Mouse (Mus musculus) embryonic facial prominence, embryonic 14.5 days (tissue): Measurements from ENCODE around the gene Bcl2l1. TPM values are rescaled to one million over a fixed set of nuclear protein-coding genes. Genes with fewer than 3 reads are reported as not detected.
A peak's percentile ranks its signal among the peaks of the same experiment; 100 is the strongest.

Source experiments
- ATAC-seq: fragments of 200-750 bp; cut with Nextera tagmentation; 2 replicates; pipeline ENCODE4 v1.8.0; 2017; ENCODE audit warnings: low read depth, moderate number of reproducible peaks, moderate TSS enrichment
- DNase-seq: peaks from one replicate; pipeline ENCODE4 v3.0.0-alpha.2; 2015; ENCODE audit warnings: low spot score
- H3K27ac ChIP-seq: fragments of 300-500 bp; sonication (generic); replicated peaks from 2 replicates; pipeline ENCODE4 v1.5.1; 2014; ENCODE audit warnings: low read depth, mild to moderate bottlenecking, low read length, moderate library complexity
- H3K27me3 ChIP-seq: fragments of 300-500 bp; sonication (generic); replicated peaks from 2 replicates; pipeline ENCODE4 v1.6.1; 2014; ENCODE audit warnings: low read length; ENCODE audit not compliant: control insufficient read depth, insufficient read depth
- H3K36me3 ChIP-seq: fragments of 300-500 bp; sonication (generic); 2 replicates; pipeline ENCODE4 v1.6.1; 2014; ENCODE audit warnings: low read length, mixed read lengths; ENCODE audit not compliant: control insufficient read depth, insufficient read depth
- H3K4me1 ChIP-seq: fragments of 300-500 bp; sonication (generic); 2 replicates; pipeline ENCODE4 v1.6.1; 2014; ENCODE audit warnings: antibody characterized with exemption, low read length; ENCODE audit not compliant: control insufficient read depth, insufficient read depth
- H3K4me2 ChIP-seq: fragments of 300-500 bp; sonication (generic); 2 replicates; pipeline ENCODE4 v1.6.1; 2014; ENCODE audit warnings: low read depth, mild to moderate bottlenecking, low read length, moderate library complexity, mixed read lengths
- H3K4me3 ChIP-seq: fragments of 300-500 bp; sonication (generic); 2 replicates; pipeline ENCODE4 v1.5.1; 2014; ENCODE audit warnings: low read depth, mild to moderate bottlenecking, low read length
- H3K9ac ChIP-seq: fragments of 300-500 bp; sonication (generic); 2 replicates; pipeline ENCODE4 v1.6.1; 2014; ENCODE audit warnings: low read depth, mild to moderate bottlenecking, low read length, moderate library complexity, mixed read lengths
- H3K9me3 ChIP-seq: fragments of 300-500 bp; sonication (generic); 2 replicates; pipeline ENCODE4 v1.6.1; 2016; ENCODE audit warnings: low read length; ENCODE audit not compliant: control insufficient read depth
- WGBS: fragments of 180-500 bp; shearing (Covaris S2); extraction: QIAGEN DNeasy Blood & Tissue Kit; methylation state at CpG from one replicate; pipeline ENCODE4 v1.1.7; 2014; 5-methylcytosine and 5-hydroxymethylcytosine counted together
- microRNA-seq: library from miRNA; unstranded; fragments of <30 nt; microRNA quantifications from one replicate; pipeline ENCODE4, GENCODE M21; 2016; ENCODE audit warnings: borderline number of aligned reads
- polyA plus RNA-seq: library from polyadenylated mRNA; unstranded; fragments of >200 nt; fragmentation: Nextera tagmentation; extraction: Ambion mirVana; gene quantifications from 2 replicates; pipeline ENCODE4 v1.2.1, GENCODE M21; 2014

Gene Bcl2l1
- polyA plus RNA-seq, 1 experiment from 2014 or later = 77.3 TPM

DNA sequence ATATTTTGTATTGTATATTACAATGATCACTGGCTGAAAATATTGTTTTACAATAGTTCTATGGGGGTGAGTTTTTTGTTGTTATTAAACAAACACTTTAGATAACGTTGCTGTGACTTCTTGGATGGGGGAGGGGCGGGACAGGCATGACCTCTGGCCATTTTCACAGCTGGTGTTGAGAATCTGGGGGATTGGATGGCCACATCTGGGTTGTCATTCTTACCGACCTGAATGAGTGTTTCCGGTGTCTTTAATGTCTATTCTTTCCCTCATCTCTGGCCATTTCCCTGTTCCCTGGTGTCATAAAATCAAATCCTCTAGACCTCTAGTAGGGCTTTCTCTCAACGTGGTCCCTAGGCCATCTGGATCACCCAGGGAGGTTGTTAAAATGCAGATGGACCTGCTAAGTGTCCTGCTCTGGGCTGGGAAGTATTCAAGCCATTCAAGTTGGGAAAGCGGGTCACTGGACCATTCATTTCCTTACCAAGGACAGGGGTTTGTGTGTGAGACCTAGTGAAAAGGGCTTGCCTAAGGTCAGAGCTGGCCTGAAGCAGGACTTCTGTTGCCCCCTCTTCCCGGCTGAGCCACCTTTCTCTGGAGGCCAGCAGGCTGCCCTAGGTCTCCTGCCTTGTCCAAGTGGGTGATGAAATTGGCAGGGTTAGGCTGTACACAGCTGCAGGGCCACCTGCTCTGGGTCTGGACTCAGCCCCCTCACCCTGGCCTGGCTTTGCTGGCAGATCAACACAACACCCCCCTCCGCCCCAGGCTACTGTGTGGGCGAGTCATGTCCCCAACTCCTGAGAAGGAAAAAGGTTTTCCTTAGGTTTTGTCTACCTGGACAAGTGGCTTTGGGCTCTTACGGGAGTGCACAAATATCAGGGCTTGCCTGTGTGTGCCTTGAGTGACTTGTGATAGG, 94.0 kb downstream of the Bcl2l1 start:
- Histone ChIP-seq H3K4me2 (peak overlapping the region; percentile 80), H3K27me3 (no peaks in the 10 kb centered on the region), H3K27ac (peak overlapping the region; percentile 92), H3K9me3 (no peaks in the 10 kb centered on the region), H3K9ac (peak overlapping the region; percentile 95), H3K4me3 (peak overlapping the region; percentile 83), H3K4me1 (peaks cover 49% of the 10 kb centered on the region), H3K36me3 (peaks cover 5% of the 10 kb centered on the region; the same call in 1 of the 2 replicates)
- no peak for DNase-seq
- ATAC-seq = no peak
- 6% methylated on average over 10 of the region's 10 CpGs for WGBS

GRCm38 (mm10) chr2:152736748-152737147, 94.8 kb downstream of the Bcl2l1 start:
- Histone ChIP-seq H3K36me3 (peaks cover 5% of the 10 kb centered on the region; the same call in 1 of the 2 replicates), H3K9me3 (no peaks in the 10 kb centered on the region), H3K4me1 (peaks cover 43% of the 10 kb centered on the region)

GRCm38 (mm10) chr2:152736090-152736601, 95.4 kb downstream of the Bcl2l1 start, which contains the start of gene Id1:
TSS of gene Id1 (plus strand) at chr2:152736251.
- Histone ChIP-seq H3K9me3 (no peaks in the 10 kb centered on the region), H3K36me3 (peaks cover 5% of the 10 kb centered on the region; the same call in 1 of the 2 replicates), H3K4me1 (peaks cover 37% of the 10 kb centered on the region), H3K27ac (peak within 1 kb of the TSS; percentile 92), H3K4me2 (peak within 1 kb of the TSS; percentile 80), H3K27me3 (no peaks in the 10 kb centered on the region), H3K9ac (peak within 1 kb of the TSS; percentile 95), H3K4me3 (peak within 1 kb of the TSS; percentile 83)
- under 1% methylated on average over 28 of the region's 28 CpGs for WGBS
- peak; percentile 98 for DNase-seq
- ATAC-seq = peak; percentile 76

More at GRCm38 (mm10) chr2:152736748-152737147, 94.8 kb downstream of the Bcl2l1 start:
- peak overlapping the region; percentile 92 for H3K27ac ChIP-seq
- peak overlapping the region; percentile 83 for H3K4me3 ChIP-seq
- H3K27me3 ChIP-seq = no peaks in the 10 kb centered on the region
- H3K9ac ChIP-seq = peak overlapping the region; percentile 95
- DNase-seq (no peak), ATAC-seq (no peak)
- H3K4me2 ChIP-seq = peak overlapping the region; percentile 80
- WGBS = 0% methylated on average over 22 of the region's 22 CpGs

- DNase-seq (peak; percentile 99), ATAC-seq (peak; percentile 85)
- Histone ChIP-seq H3K9me3 (no peaks in the 10 kb centered on the region), H3K9ac (peak overlapping the region; percentile 50), H3K36me3 (peaks cover 5% of the 10 kb centered on the region; the same call in 1 of the 2 replicates), H3K27ac (peak overlapping the region; percentile 92), H3K4me2 (peak overlapping the region; percentile 80), H3K4me3 (peak overlapping the region; percentile 83), H3K4me1 (peaks cover 33% of the 10 kb centered on the region), H3K27me3 (no peaks in the 10 kb centered on the region)
- under 1% methylated on average over 23 of the region's 28 CpGs for WGBS
Observed at GRCm38 (mm10) chr2:152734984-152735383, 96.5 kb downstream of the Bcl2l1 start.

DNA sequence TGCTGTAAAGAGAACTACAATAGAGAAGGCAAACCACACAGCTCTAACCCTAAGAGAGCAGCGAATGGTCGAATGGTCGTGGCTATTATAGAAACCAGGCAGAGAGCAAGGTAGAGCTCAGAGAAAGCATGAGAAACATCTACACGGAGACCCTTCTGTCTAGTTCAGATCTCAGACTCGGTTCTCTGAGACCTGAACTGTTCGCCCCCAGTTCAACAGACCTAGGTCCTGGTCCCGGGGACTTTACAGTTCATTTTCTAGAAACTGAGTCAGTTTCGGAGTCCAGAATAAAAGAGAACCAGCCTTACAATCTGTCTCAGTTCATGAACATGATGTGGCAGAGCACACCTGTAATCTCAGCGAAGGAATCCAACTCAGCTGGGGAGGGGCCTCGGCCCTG, 97.0 kb downstream of the Bcl2l1 start:
- no peak for ATAC-seq
- 7% methylated on average over 10 of the region's 10 CpGs for WGBS
- Histone ChIP-seq H3K4me1 (peaks cover 34% of the 10 kb centered on the region), H3K27me3 (no peaks in the 10 kb centered on the region), H3K9ac (peak overlapping the region; percentile 50), H3K27ac (peak overlapping the region; percentile 92), H3K4me2 (peak overlapping the region; percentile 80), H3K4me3 (peak overlapping the region; percentile 83), H3K36me3 (peaks cover 5% of the 10 kb centered on the region; the same call in 1 of the 2 replicates), H3K9me3 (no peaks in the 10 kb centered on the region)
- DNase-seq = no peak

DNA sequence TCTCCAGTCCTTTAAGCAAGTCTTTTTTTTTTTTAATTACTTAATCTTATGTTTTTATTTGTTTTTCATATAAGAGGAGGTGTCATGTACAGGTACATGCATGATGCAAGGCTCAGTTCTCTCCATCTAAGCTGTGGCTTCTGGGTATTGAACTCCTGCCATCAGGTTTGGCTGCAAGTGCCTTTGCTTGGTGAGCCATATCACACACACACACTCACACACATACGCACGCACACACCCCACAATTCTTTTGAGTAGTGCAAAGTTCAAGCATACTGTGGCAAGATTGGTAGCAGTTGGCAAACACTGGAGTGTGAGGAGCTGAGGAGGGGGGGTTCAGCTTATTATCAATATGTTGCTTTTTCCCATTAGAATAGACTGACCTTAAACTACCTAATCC, 98.3 kb downstream of the Bcl2l1 start:
- no peak for ATAC-seq
- Histone ChIP-seq H3K4me3 (no peak overlapping the region), H3K9me3 (no peaks in the 10 kb centered on the region), H3K4me1 (peaks cover 44% of the 10 kb centered on the region), H3K4me2 (no peak overlapping the region), H3K27ac (no peak overlapping the region), H3K9ac (no peak overlapping the region), H3K27me3 (no peaks in the 10 kb centered on the region), H3K36me3 (peaks cover 5% of the 10 kb centered on the region; the same call in 1 of the 2 replicates)
- 91% methylated on average over 2 of the region's 2 CpGs for WGBS
- no peak for DNase-seq

Small RNA genes lying within 50 kb of the gene (microRNA-seq; reads per million reads assigned to microRNA genes)
- not detected for gene Gm23802
- 1.2 reads per million for gene Mir5622

Other genes starting within 250 kb of the Bcl2l1 start
- gene Defb45, start 232.3 kb downstream of the Bcl2l1 start, polyA plus RNA-seq = not detected in 2 replicates
- not detected in 2 replicates for gene Defb36, start 227.4 kb downstream of the Bcl2l1 start, polyA plus RNA-seq
- gene Defb25, start 208.7 kb downstream of the Bcl2l1 start, polyA plus RNA-seq = 2.3 and 2.7 TPM in 2 replicates
- gene Rem1, start 204.8 kb downstream of the Bcl2l1 start, polyA plus RNA-seq = 4.7 and 7.0 TPM in 2 replicates
- 122 and 134 TPM in 2 replicates for gene H13, start 162.3 kb downstream of the Bcl2l1 start, polyA plus RNA-seq
- 26.7 and 30.2 TPM in 2 replicates for gene Mcts2, start 144.7 kb downstream of the Bcl2l1 start, polyA plus RNA-seq
- gene Id1, start 95.5 kb downstream of the Bcl2l1 start, polyA plus RNA-seq = 128 and 138 TPM in 2 replicates
- 19.1 and 27.0 TPM in 2 replicates for gene Cox4i2, start 77.6 kb downstream of the Bcl2l1 start, polyA plus RNA-seq
- 69.3 and 87.9 TPM in 2 replicates for gene Tpx2, start 16.2 kb upstream of the Bcl2l1 start, polyA plus RNA-seq
- gene Mylk2, start 79.6 kb upstream of the Bcl2l1 start, polyA plus RNA-seq = 0.51 and 1.3 TPM in 2 replicates
- gene Foxs1, start 101.5 kb upstream of the Bcl2l1 start, polyA plus RNA-seq = 3.7 and 4.3 TPM in 2 replicates
- 0.59 and 1.4 TPM in 2 replicates for gene Dusp15, start 120.0 kb upstream of the Bcl2l1 start, polyA plus RNA-seq
- gene Ttll9, start 130.8 kb upstream of the Bcl2l1 start, polyA plus RNA-seq = 1.1 and 1.2 TPM in 2 replicates
- gene Pdrg1, start 183.7 kb upstream of the Bcl2l1 start, polyA plus RNA-seq = 88.8 and 91.4 TPM in 2 replicates
- 0.06 and 0.07 TPM in 2 replicates for gene Xkr7, start 200.1 kb upstream of the Bcl2l1 start, polyA plus RNA-seq
- 2.7 and 2.9 TPM in 2 replicates for gene Ccm2l, start 234.2 kb upstream of the Bcl2l1 start, polyA plus RNA-seq